Mouse (Mus musculus): ENCODE data around the gene Tbc1d12. TPM values are rescaled to one million over a fixed set of nuclear protein-coding genes. Genes with fewer than 3 reads are reported as not detected.
"Not testable (repeated sequence)": the region's sequence is repeated elsewhere in the genome, so short reads cannot be mapped to it uniquely, and the experiment has no call there.

The Tbc1d12 gene
- polyA plus RNA-seq, 1 experiment = 0.13 TPM

DNA sequence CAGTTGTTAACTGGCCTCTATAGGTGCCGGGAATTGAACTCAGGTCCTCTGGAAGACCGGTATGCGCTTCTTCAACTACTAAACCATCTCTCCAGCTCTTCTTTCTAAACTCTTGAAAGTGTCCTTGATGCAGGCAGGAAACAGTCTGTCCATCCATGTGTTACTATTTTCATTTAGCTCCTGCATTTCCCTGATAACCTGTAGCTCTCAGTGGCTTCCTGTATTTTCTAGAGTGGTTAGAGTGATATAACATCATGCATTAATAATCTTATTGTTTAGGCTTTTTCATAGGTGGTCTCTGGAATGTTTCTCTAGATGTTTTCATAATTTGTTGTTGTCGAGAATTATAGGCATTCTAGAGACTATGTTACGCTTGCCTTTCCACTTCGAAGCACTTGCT lies 26.1 kb downstream of the Tbc1d12 start:
- Histone ChIP-seq H3K79me2 (ENCODE audit: control insufficient read depth, insufficient read depth) (no peaks in the 10 kb centered on the region), H3K79me3 (ENCODE audit: low read depth) (no peaks in the 10 kb centered on the region), H3K36me3 (ENCODE audit: control insufficient read depth, insufficient read depth) (no peaks in the 10 kb centered on the region), H3ac (ENCODE audit: control insufficient read depth, insufficient read length, low read depth) (no peak overlapping the region), H3K4me3 (ENCODE audit: insufficient read depth, poor library complexity, severe bottlenecking) (no peak overlapping the region), H3K27me3 (ENCODE audit: control insufficient read depth, insufficient read depth, insufficient read length) (no peaks in the 10 kb centered on the region)
- TF ChIP-seq MYOD1 (IDR thresholded peaks at IDR 0.05; ENCODE audit: control insufficient read depth, insufficient read length, low read depth) = no peak
- no peak for TF ChIP-seq MAX (IDR thresholded peaks at IDR 0.05)
- TF ChIP-seq MYOG (IDR thresholded peaks at IDR 0.05; ENCODE audit: control insufficient read depth, extremely low read depth, insufficient read length) = no peak
- no peak for TF ChIP-seq CTCF (IDR thresholded peaks at IDR 0.05; ENCODE audit: control insufficient read depth, insufficient read depth, insufficient read length)

DNA sequence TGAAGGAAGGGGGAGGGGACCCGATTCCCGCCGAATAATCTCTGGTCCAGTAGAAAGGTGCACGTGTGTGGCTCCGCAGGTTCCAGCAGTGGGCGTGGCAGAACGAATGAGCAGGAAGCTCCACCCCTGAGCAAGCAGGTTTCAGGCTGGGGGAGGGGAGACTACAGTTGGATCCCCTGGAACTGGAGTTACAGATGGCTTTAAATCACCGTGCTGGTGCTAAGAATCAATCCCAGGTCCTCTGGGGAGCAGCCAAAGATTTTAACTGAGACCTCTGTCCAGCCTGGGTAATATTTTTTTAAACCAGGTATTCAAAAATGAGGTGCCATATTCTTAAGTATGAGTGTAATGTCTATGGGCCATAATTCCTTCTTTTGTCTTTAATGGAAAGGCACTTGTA lies 38.4 kb downstream of the Tbc1d12 start:
- H3K27me3 ChIP-seq (ENCODE audit: control insufficient read depth, insufficient read depth, insufficient read length); H3K79me2 ChIP-seq (ENCODE audit: control insufficient read depth, insufficient read depth); H3K4me3 ChIP-seq (ENCODE audit: insufficient read depth, poor library complexity, severe bottlenecking); H3K36me3 ChIP-seq (ENCODE audit: control insufficient read depth, insufficient read depth); H3K79me3 ChIP-seq (ENCODE audit: low read depth); H3ac ChIP-seq (ENCODE audit: control insufficient read depth, insufficient read length, low read depth): not testable (repeated sequence)

DNA sequence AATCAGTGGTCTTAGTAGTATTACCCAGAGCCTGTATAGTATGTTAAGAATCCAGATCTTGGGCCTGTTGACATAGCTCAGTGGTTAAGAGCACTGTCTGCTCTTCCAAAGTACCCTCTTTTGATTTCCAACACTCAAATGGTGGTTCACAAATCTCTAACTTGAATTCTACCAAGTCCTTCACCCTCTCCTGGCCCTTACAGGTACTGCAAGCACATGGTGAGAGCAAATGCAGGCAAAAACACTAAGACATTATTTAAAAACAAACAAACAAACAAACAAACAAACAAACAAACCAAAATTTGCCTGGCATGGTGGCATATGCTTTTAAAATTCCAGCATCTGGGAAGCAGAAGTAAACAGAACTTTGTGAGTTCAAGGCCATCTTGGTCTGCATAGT lies 43.9 kb downstream of the Tbc1d12 start:
- TF ChIP-seq MYOG (IDR thresholded peaks at IDR 0.05; ENCODE audit: control insufficient read depth, extremely low read depth, insufficient read length) (no peak), CTCF (IDR thresholded peaks at IDR 0.05; ENCODE audit: control insufficient read depth, insufficient read depth, insufficient read length) (no peak), USF1 (IDR thresholded peaks at IDR 0.05; ENCODE audit: low read depth) (no peak), FOSL1 (IDR thresholded peaks at IDR 0.05; ENCODE audit: insufficient read depth, low read length, poor library complexity, severe bottlenecking) (no peak), MAX (IDR thresholded peaks at IDR 0.05) (no peak), CEBPB (IDR thresholded peaks at IDR 0.05; ENCODE audit: low read depth) (no peak)
- H3K36me3 ChIP-seq (ENCODE audit: control insufficient read depth, insufficient read depth) = no peaks in the 10 kb centered on the region
- no peaks in the 10 kb centered on the region for H3K79me2 ChIP-seq (ENCODE audit: control insufficient read depth, insufficient read depth)
- peaks cover 8% of the 10 kb centered on the region for H3K27me3 ChIP-seq (ENCODE audit: control insufficient read depth, insufficient read depth, insufficient read length)
- H3K79me3 ChIP-seq (ENCODE audit: low read depth) = no peaks in the 10 kb centered on the region
- no peak overlapping the region for H3ac ChIP-seq (ENCODE audit: control insufficient read depth, insufficient read length, low read depth)
- no peak overlapping the region for H3K4me3 ChIP-seq (ENCODE audit: insufficient read depth, poor library complexity, severe bottlenecking)

DNA sequence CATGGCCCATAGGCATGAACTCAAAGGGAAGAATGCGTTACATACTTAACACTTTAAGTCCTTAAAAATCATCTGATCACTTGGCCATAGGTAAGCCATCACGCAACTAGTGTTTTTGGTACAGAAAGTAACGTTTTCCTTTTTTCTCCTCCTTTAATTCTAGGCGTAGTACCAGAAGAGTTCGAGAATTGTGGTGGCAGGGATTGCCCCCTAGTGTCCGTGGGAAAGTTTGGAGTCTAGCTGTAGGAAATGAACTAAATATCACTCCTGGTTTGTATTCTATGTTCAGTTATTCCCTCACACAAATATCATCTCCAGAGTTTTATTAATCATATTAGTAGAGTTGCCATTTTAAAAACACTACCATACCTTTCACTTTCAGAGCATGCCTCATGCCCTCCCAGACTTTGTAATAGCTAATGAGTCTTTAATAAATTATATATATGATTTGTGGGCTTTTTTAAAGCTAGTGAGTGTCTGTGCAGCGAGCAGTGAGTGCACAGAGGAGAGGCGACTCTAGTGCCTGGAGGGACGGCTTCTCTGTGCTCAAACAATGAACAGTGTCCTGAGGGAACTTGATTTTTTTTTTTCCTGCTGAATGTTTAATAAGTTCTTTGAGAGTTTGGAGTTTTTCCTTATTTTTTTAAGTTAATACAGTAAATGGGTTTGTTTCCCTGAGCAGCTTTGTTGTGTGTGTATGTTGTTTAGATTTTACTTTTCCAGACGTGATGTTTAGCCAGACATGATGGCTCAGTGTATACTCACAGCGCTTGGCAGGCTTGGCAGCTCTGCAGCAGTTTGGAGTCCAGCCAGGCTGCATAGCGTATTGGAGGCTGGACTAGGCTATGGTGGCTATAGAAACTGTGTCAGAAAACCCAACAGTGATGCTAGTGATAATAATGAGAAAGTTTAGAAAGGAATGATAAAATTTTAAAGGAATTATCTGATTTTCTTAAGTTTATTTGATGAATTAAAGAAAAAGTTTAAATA lies 65.1 kb downstream of the Tbc1d12 start:
- Histone ChIP-seq H3K27me3 (ENCODE audit: control insufficient read depth, insufficient read depth, insufficient read length) (no peaks in the 10 kb centered on the region), H3K79me2 (ENCODE audit: control insufficient read depth, insufficient read depth) (no peaks in the 10 kb centered on the region), H3ac (ENCODE audit: control insufficient read depth, insufficient read length, low read depth) (no peak overlapping the region), H3K36me3 (ENCODE audit: control insufficient read depth, insufficient read depth) (no peaks in the 10 kb centered on the region), H3K79me3 (ENCODE audit: low read depth) (no peaks in the 10 kb centered on the region), H3K4me3 (ENCODE audit: insufficient read depth, poor library complexity, severe bottlenecking) (no peak overlapping the region)
- TF ChIP-seq MYOG (IDR thresholded peaks at IDR 0.05; ENCODE audit: control insufficient read depth, extremely low read depth, insufficient read length) = no peak
- no peak for TF ChIP-seq CEBPB (IDR thresholded peaks at IDR 0.05; ENCODE audit: low read depth)
- no peak for TF ChIP-seq MAX (IDR thresholded peaks at IDR 0.05)

DNA sequence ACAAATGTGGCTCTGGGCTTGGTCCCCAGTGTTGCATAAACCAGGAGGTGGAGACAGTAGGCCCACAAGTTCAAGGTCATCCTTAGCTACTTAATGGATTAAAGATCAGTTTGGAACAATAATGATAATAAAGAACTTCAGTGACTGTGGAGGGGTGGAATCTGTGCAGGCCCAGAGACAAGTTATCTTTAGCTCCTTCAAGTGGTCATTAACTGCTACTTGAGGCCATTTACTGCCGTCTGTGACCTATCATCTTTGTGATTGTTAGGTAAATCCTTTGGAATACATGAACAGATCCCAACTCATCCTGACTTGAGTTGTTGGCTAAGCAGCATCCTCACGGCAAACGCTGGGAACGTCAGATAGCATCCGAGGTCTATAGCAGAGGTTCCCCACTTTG lies 66.1 kb downstream of the Tbc1d12 start:
- H3ac ChIP-seq (ENCODE audit: control insufficient read depth, insufficient read length, low read depth) = no peak overlapping the region
- H3K4me3 ChIP-seq (ENCODE audit: insufficient read depth, poor library complexity, severe bottlenecking) = no peak overlapping the region
- H3K36me3 ChIP-seq (ENCODE audit: control insufficient read depth, insufficient read depth) = no peaks in the 10 kb centered on the region
- H3K79me3 ChIP-seq (ENCODE audit: low read depth) = no peaks in the 10 kb centered on the region
- H3K79me2 ChIP-seq (ENCODE audit: control insufficient read depth, insufficient read depth) = no peaks in the 10 kb centered on the region
- no peaks in the 10 kb centered on the region for H3K27me3 ChIP-seq (ENCODE audit: control insufficient read depth, insufficient read depth, insufficient read length)
- TF ChIP-seq MYOG (IDR thresholded peaks at IDR 0.05; ENCODE audit: control insufficient read depth, extremely low read depth, insufficient read length) = no peak

DNA sequence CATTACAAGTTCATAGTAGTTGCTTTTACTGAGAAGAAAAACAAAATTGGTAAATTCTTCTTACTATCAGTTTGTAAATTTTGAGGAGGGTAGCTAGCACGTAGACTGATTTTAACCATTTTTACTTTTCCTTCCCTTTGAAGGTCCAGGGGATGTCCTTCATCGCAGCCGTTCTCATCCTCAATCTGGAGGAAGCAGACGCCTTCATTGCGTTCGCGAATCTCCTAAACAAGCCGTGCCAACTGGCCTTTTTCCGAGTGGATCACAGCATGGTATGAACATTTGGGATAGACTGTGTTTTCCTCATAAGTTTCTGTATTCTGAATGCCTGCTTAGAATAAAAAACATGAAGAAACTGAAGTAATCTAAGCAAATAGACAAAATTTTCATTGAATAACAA lies 77.4 kb downstream of the Tbc1d12 start:
- no peaks in the 10 kb centered on the region for H3K79me2 ChIP-seq (ENCODE audit: control insufficient read depth, insufficient read depth)
- H3K4me3 ChIP-seq (ENCODE audit: insufficient read depth, poor library complexity, severe bottlenecking) = no peak overlapping the region
- no peaks in the 10 kb centered on the region for H3K36me3 ChIP-seq (ENCODE audit: control insufficient read depth, insufficient read depth)
- no peak for TF ChIP-seq CEBPB (IDR thresholded peaks at IDR 0.05; ENCODE audit: low read depth)
- TF ChIP-seq MYOG (IDR thresholded peaks at IDR 0.05; ENCODE audit: control insufficient read depth, extremely low read depth, insufficient read length) = no peak
- TF ChIP-seq MYOD1 (IDR thresholded peaks at IDR 0.05; ENCODE audit: control insufficient read depth, insufficient read length, low read depth) = no peak
- TF ChIP-seq MAX (IDR thresholded peaks at IDR 0.05) = no peak
- no peak for TF ChIP-seq FOSL1 (IDR thresholded peaks at IDR 0.05; ENCODE audit: insufficient read depth, low read length, poor library complexity, severe bottlenecking)
- no peak for TF ChIP-seq CTCF (IDR thresholded peaks at IDR 0.05; ENCODE audit: control insufficient read depth, insufficient read depth, insufficient read length)
- no peak for TF ChIP-seq USF1 (IDR thresholded peaks at IDR 0.05; ENCODE audit: low read depth)
- peaks cover 3% of the 10 kb centered on the region for H3K27me3 ChIP-seq (ENCODE audit: control insufficient read depth, insufficient read depth, insufficient read length)
- no peak overlapping the region for H3ac ChIP-seq (ENCODE audit: control insufficient read depth, insufficient read length, low read depth)
- no peaks in the 10 kb centered on the region for H3K79me3 ChIP-seq (ENCODE audit: low read depth)

All from C2C12 (cell line).